Mouse (Mus musculus) E14TG2a.4 (cell line): Measurements from ENCODE around the gene Mphosph9.

Experiments
- CTCF ChIP-seq: conservative IDR thresholded peaks from 2 replicates; pipeline ENCODE4 v1.5.1; 2014; ENCODE audit warnings: low read length
- POU5F1 ChIP-seq: IDR thresholded peaks from 2 replicates; pipeline ENCODE4 v1.6.1; 2014; ENCODE audit warnings: low read length, borderline replicate concordance

- TF ChIP-seq CTCF (peak; percentile 43), POU5F1 (no peak)
Observed at GRCm38 (mm10) chr5:124359641-124360040, 31.9 kb upstream of the Mphosph9 start.
